Mouse (Mus musculus) heart, adult 2 months (tissue): ENCODE measurements around the gene Srgap1.

Source experiments
- CTCF ChIP-seq: fragments of 200-600 bp; IDR thresholded peaks from 2 replicates; pipeline ENCODE4 v1.8.1; 2022; ENCODE audit warnings: antibody characterized with exemption, mild to moderate bottlenecking, moderate library complexity
- POLR2A ChIP-seq: fragments of 200-500 bp; IDR thresholded peaks from 2 replicates; pipeline ENCODE4 v1.6.1; 2011; ENCODE audit warnings: mild to moderate bottlenecking, low read depth, low read length, control low read depth; ENCODE audit not compliant: insufficient read depth

- no peak for TF ChIP-seq CTCF
- TF ChIP-seq POLR2A: no peak
Measured at GRCm38 (mm10) chr10:121781159-121781558, 266.0 kb downstream of the Srgap1 start.
